Mouse (Mus musculus) midbrain, postnatal 0 days (tissue): ENCODE results near the gene Ppp1r12b. TPM values are rescaled to one million over a fixed set of nuclear protein-coding genes. Genes with fewer than 3 reads are reported as not detected.

Source experiments
- ATAC-seq: fragments of 200-750 bp; cut with Nextera tagmentation; 2 replicates; pipeline ENCODE4 v1.8.0; 2017; ENCODE audit warnings: moderate number of reproducible peaks, mild to moderate bottlenecking, moderate TSS enrichment, moderate library complexity; ENCODE audit not compliant: low FRiP score
- DNase-seq: peaks from one replicate; pipeline ENCODE4 v3.0.0-alpha.2; 2015; ENCODE audit warnings: low spot score
- H3K27ac ChIP-seq: fragments of 300-500 bp; sonication (generic); 2 replicates; pipeline ENCODE4 v1.5.1; 2014; ENCODE audit warnings: low read depth, mild to moderate bottlenecking, low read length, mixed read lengths
- H3K27me3 ChIP-seq: fragments of 300-500 bp; sonication (generic); 2 replicates; pipeline ENCODE4 v1.6.1; 2014; ENCODE audit warnings: low read length, control low read depth, mixed read lengths; ENCODE audit not compliant: insufficient read depth
- H3K36me3 ChIP-seq: fragments of 300-500 bp; sonication (generic); 2 replicates; pipeline ENCODE4 v1.6.1; 2014; ENCODE audit warnings: low read length, control low read depth, mixed read lengths; ENCODE audit not compliant: insufficient read depth
- H3K4me1 ChIP-seq: fragments of 300-500 bp; sonication (generic); 2 replicates; pipeline ENCODE4 v1.6.1; 2014; ENCODE audit warnings: mild to moderate bottlenecking, control low read depth, antibody characterized with exemption, low read length, mixed read lengths; ENCODE audit not compliant: insufficient read depth
- H3K4me2 ChIP-seq: fragments of 300-500 bp; sonication (generic); 2 replicates; pipeline ENCODE4 v1.6.1; 2014; ENCODE audit warnings: low read depth, mild to moderate bottlenecking, low read length, mixed read lengths; ENCODE audit not compliant: poor library complexity, severe bottlenecking
- H3K4me3 ChIP-seq: fragments of 300-500 bp; sonication (generic); 2 replicates; pipeline ENCODE4 v1.5.1; 2014; ENCODE audit warnings: low read depth, mild to moderate bottlenecking, low read length, moderate library complexity
- H3K9ac ChIP-seq: fragments of 300-500 bp; sonication (generic); replicated peaks from 2 replicates; pipeline ENCODE4 v1.6.1; 2014; ENCODE audit warnings: mild to moderate bottlenecking, low read length, moderate library complexity, mixed read lengths; ENCODE audit not compliant: poor library complexity, severe bottlenecking
- H3K9me3 ChIP-seq: fragments of 300-500 bp; sonication (generic); 2 replicates; pipeline ENCODE4 v1.6.1; 2016; ENCODE audit warnings: low read length, control low read depth
- CTCF ChIP-seq: IDR thresholded peaks from 2 replicates; pipeline ENCODE4 v1.5.1; 2016; ENCODE audit warnings: antibody characterized with exemption, mild to moderate bottlenecking
- WGBS: fragments of 180-500 bp; shearing (Covaris S2); extraction: QIAGEN DNeasy Blood & Tissue Kit; methylation state at CpG from one replicate; pipeline ENCODE4 v1.1.7; 2014; 5-methylcytosine and 5-hydroxymethylcytosine counted together
- polyA plus RNA-seq: library from polyadenylated mRNA; unstranded; fragments of >200 nt; fragmentation: Nextera tagmentation; extraction: Ambion mirVana; gene quantifications from 2 replicates; pipeline ENCODE4 v1.2.1, GENCODE M21; 2015
- total RNA-seq: library from RNA; depleted of rRNA; stranded (reverse); fragments of >200 nt; gene quantifications from 2 replicates; pipeline ENCODE4 v1.2.3, GENCODE M21; 2014

Ppp1r12b gene
- total and polyA plus RNA-seq, 2 experiments from 2014 or later, result 11.3 to 43.8 TPM

GRCm38 (mm10) chr1:134858344-134859053 lies 97.2 kb downstream of the Ppp1r12b start:
- Histone ChIP-seq H3K4me1 (no peaks in the 10 kb centered on the region), H3K27ac (no peak overlapping the region), H3K27me3 (no peaks in the 10 kb centered on the region), H3K4me2 (no peak overlapping the region), H3K36me3 (peaks cover 4% of the 10 kb centered on the region; the same call in 1 of the 2 replicates), H3K4me3 (no peak overlapping the region), H3K9me3 (no peaks in the 10 kb centered on the region), H3K9ac (no peak overlapping the region)
- ATAC-seq, result no peak
- DNase-seq, result peak; percentile 83
- TF ChIP-seq CTCF, result no peak
- WGBS, result 36% methylated on average over 3 of the region's 3 CpGs

- Histone ChIP-seq H3K4me2 (no peak overlapping the region), H3K4me1 (no peaks in the 10 kb centered on the region), H3K36me3 (no peaks in the 10 kb centered on the region), H3K9me3 (no peaks in the 10 kb centered on the region), H3K27ac (no peak overlapping the region), H3K27me3 (no peaks in the 10 kb centered on the region), H3K9ac (no peak overlapping the region), H3K4me3 (no peak overlapping the region)
- 77% methylated on average over 1 of the region's 1 CpGs for WGBS
- no peak for ATAC-seq
- TF ChIP-seq CTCF, result peak; percentile 96
- peak; percentile 85 for DNase-seq
These were observed 101.3 kb downstream of the Ppp1r12b start for GRCm38 (mm10) chr1:134854325-134854982.

GRCm38 (mm10) chr1:134852797-134853196 lies 102.9 kb downstream of the Ppp1r12b start:
- Histone ChIP-seq H3K36me3 (no peaks in the 10 kb centered on the region), H3K9me3 (no peaks in the 10 kb centered on the region), H3K4me2 (no peak overlapping the region), H3K9ac (no peak overlapping the region), H3K27ac (no peak overlapping the region), H3K27me3 (no peaks in the 10 kb centered on the region), H3K4me3 (no peak overlapping the region), H3K4me1 (no peaks in the 10 kb centered on the region)
- 88% methylated on average over 3 of the region's 3 CpGs for WGBS
- DNase-seq (no peak), ATAC-seq (no peak)
- no peak for TF ChIP-seq CTCF

GRCm38 (mm10) chr1:134851211-134851610 lies 104.5 kb downstream of the Ppp1r12b start:
- 92% methylated on average over 5 of the region's 5 CpGs for WGBS
- no peak for ATAC-seq
- no peak for DNase-seq

GRCm38 (mm10) chr1:134850361-134850760 lies 105.4 kb downstream of the Ppp1r12b start:
- 93% methylated on average over 3 of the region's 3 CpGs for WGBS
- H3K9ac ChIP-seq, result no peak overlapping the region
- ATAC-seq (no peak), DNase-seq (no peak)
- no peaks in the 10 kb centered on the region for H3K36me3 ChIP-seq
- H3K4me3 ChIP-seq, result no peak overlapping the region
- H3K9me3 ChIP-seq, result no peaks in the 10 kb centered on the region
- no peak overlapping the region for H3K4me2 ChIP-seq
- no peak for TF ChIP-seq CTCF
- no peaks in the 10 kb centered on the region for H3K4me1 ChIP-seq
- no peaks in the 10 kb centered on the region for H3K27me3 ChIP-seq
- no peak overlapping the region for H3K27ac ChIP-seq

More at GRCm38 (mm10) chr1:134851211-134851610, 104.5 kb downstream of the Ppp1r12b start:
- H3K27ac ChIP-seq, result no peak overlapping the region
- no peaks in the 10 kb centered on the region for H3K27me3 ChIP-seq
- H3K4me1 ChIP-seq, result no peaks in the 10 kb centered on the region
- no peaks in the 10 kb centered on the region for H3K36me3 ChIP-seq
- no peaks in the 10 kb centered on the region for H3K9me3 ChIP-seq
- no peak overlapping the region for H3K4me2 ChIP-seq
- H3K4me3 ChIP-seq, result no peak overlapping the region
- no peak overlapping the region for H3K9ac ChIP-seq
- TF ChIP-seq CTCF, result no peak

- 75% methylated on average over 9 of the region's 9 CpGs for WGBS
- no peaks in the 10 kb centered on the region for H3K36me3 ChIP-seq
- H3K27ac ChIP-seq, result no peak overlapping the region
- no peak overlapping the region for H3K9ac ChIP-seq
- no peak overlapping the region for H3K4me3 ChIP-seq
- no peak for ATAC-seq
- TF ChIP-seq CTCF, result no peak
- no peaks in the 10 kb centered on the region for H3K27me3 ChIP-seq
- no peaks in the 10 kb centered on the region for H3K4me1 ChIP-seq
- no peak overlapping the region for H3K4me2 ChIP-seq
- peak; percentile 50 for DNase-seq
- no peaks in the 10 kb centered on the region for H3K9me3 ChIP-seq
These were observed 107.9 kb downstream of the Ppp1r12b start for GRCm38 (mm10) chr1:134847851-134848250.
